9 mouse cellular contexts compared by ENCODE assay signal in genomic region chr4:99561506-99561937, GRCm38 (mm10).
A peak's percentile ranks its signal among the peaks of the same experiment; 100 is the strongest.
DNase-seq lines count a peak whose midpoint lies in the region; ATAC-seq lines count a peak whose summit lies in the region.
"Had no signal": no experiment of that assay in that cellular context is flagged by ENCODE, and none has a peak within 500 bp of the region (broad histone marks: within the 10 kb centered on the region; RNA-seq: fewer than 3 reads in every experiment).

No protein-coding gene starts in this region.

- ATAC-seq in megakaryocyte, adult 5-6 weeks (ENCODE audit: poor library complexity, severe bottlenecking) = no peak

- DNase-seq in adrenal gland, postnatal 10 days = peak; percentile 27
- DNase-seq in adrenal gland, adult 8-10 months = no peak
- DNase-seq in layer of hippocampus, postnatal 10 days (ENCODE audit: low spot score in 2 of 2) = peak; percentile 34 to 50
- DNase-seq in layer of hippocampus, postnatal 36 days = no peak
- DNase-seq in cerebellum, postnatal 10 days = peak; percentile 59 to 69
- peak; percentile 45 for DNase-seq in lung, postnatal 10 days
- DNase-seq in natural killer cell, adult 2 months (ENCODE audit: low spot score in 2 of 2) = no peak
- DNase-seq: thymus, postnatal 25 days had no signal

Comparison
In these comparisons a context has a peak if more than half of its experiments do, and no peak if none do; other contexts are left out.
1. DNase-seq: peak in adrenal gland, postnatal 10 days (single experiment), layer of hippocampus, postnatal 10 days (2 of 2), cerebellum, postnatal 10 days (2 of 2) and lung, postnatal 10 days (single experiment); none in adrenal gland, adult 8-10 months (single experiment), layer of hippocampus, postnatal 36 days (0 of 2) and natural killer cell, adult 2 months (0 of 2).